7 mouse cellular contexts compared by ENCODE assay signal in the genomic region with DNA sequence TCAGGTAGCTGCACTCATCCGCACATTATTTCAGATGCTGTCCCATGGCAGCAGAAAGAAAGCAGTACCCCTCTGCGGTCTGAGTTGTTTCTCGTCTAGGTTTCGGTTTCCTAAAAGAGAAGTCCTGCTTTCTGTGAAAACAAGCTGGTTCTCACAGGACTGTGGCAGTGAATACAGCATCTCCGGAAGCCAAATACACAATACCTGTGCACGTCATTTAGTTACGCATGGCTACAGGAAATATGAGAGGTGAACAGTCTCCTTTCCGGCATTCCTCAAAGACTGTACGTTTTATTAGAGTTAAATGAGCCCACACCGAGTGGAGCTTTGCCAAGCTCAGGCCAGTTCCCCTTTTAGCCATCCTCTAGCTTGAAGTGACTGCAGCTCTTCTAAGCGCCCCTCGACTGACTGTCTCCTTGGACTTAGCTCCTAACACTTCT. TPM values are rescaled to one million over a fixed set of nuclear protein-coding genes. Genes with fewer than 3 reads are reported as not detected.
DNase-seq lines count a peak whose midpoint lies in the region; ATAC-seq and TF ChIP-seq lines count a peak whose summit lies in the region.

No protein-coding gene starts in this region.

- DNase-seq in CD4-positive helper T cell, adult 2 months (ENCODE audit: low read depth, low spot score), result peak; percentile 87
- peak; percentile 74 for DNase-seq in CH12.LX (ENCODE audit: extremely low read depth)
- DNase-seq in limb, embryonic 11.5 days (ENCODE audit: low spot score), result peak; percentile 30
- no peak for DNase-seq in c-Kit-positive CD71-positive TER-119-positive erythroid progenitor cells, embryonic 14.5 days (ENCODE audit: low spot score)
- no peak for DNase-seq in frontal cortex, postnatal 10 days (ENCODE audit: low spot score in 2 of 2)

- peak overlapping the region; percentile 86 for H3K27ac ChIP-seq in CH12.LX (ENCODE audit: insufficient read depth, low read depth)
- peak overlapping the region; percentile 26; the same call in 1 of the 2 replicates for H3K27ac ChIP-seq in heart, embryonic 15.5 days
- H3K27ac ChIP-seq in limb, embryonic 11.5 days (replicated peaks; ENCODE audit: low read depth, low read length), result peak overlapping the region; percentile 73

- H3K4me2 ChIP-seq in CH12.LX (ENCODE audit: insufficient read depth, low read depth, poor library complexity, severe bottlenecking) (peak overlapping the region; percentile 66), myocyte (ENCODE audit: low read depth) (peak overlapping the region; percentile 28)
- H3K4me2 ChIP-seq in heart, embryonic 15.5 days, result peak overlapping the region; percentile 45
- H3K4me2 ChIP-seq in limb, embryonic 11.5 days (ENCODE audit: low read depth, severe bottlenecking), result no peak overlapping the region; the same call in 1 of the 2 replicates

- no peak; the same call in 1 of the 2 replicates for TF ChIP-seq RAD21 in CH12.LX (IDR thresholded peaks at IDR 0.05; ENCODE audit: low read depth, low read length)

- H3K27me3 ChIP-seq in CH12.LX (replicated peaks) (no peaks in the 10 kb centered on the region), myocyte (ENCODE audit: control insufficient read depth, insufficient read depth, insufficient read length) (no peaks in the 10 kb centered on the region)
- H3K27me3 ChIP-seq in heart, embryonic 15.5 days, result no peaks in the 10 kb centered on the region
- H3K27me3 ChIP-seq in limb, embryonic 11.5 days (ENCODE audit: control insufficient read depth, insufficient read depth, low read length), result no peaks in the 10 kb centered on the region

- no peak for TF ChIP-seq CTCF in CH12.LX (conservative IDR thresholded peaks at IDR 0.05 in 1 of 2, IDR thresholded peaks at IDR 0.05 in 1 of 2; ENCODE audit: low read depth in 2 of 2, low read length in 2 of 2)

- dilution Hi-C loops in CH12.LX (cut with MboI; ENCODE audit: extremely low pct_ligation_motif_present, extremely low pct_unique_long_range_greater_than_20kb, low sequenced_read_pairs), result no loop called here

- peaks cover 2% of the 10 kb centered on the region in 2 experiments for H3K36me3 ChIP-seq in CH12.LX (replicated peaks in 1 of 2; ENCODE audit: control insufficient read depth in 1 of 2, insufficient read depth in 1 of 2, low read length in 1 of 2)
- H3K36me3 ChIP-seq in heart, embryonic 15.5 days, result no peaks in the 10 kb centered on the region
- H3K36me3 ChIP-seq in limb, embryonic 11.5 days (ENCODE audit: control insufficient read depth, insufficient read depth, low read length), result no peaks in the 10 kb centered on the region
- H3K36me3 ChIP-seq in myocyte (ENCODE audit: control insufficient read depth, insufficient read depth), result no peaks in the 10 kb centered on the region

- peaks cover 16% of the 10 kb centered on the region for H3K9me3 ChIP-seq in CH12.LX (replicated peaks; ENCODE audit: low read length)
- H3K9me3 ChIP-seq in heart, embryonic 15.5 days (replicated peaks), result no peaks in the 10 kb centered on the region
- H3K9me3 ChIP-seq in limb, embryonic 11.5 days (ENCODE audit: control insufficient read depth, low read length), result no peaks in the 10 kb centered on the region

- in situ Hi-C loops in CH12.LX (cut with MboI; ENCODE audit: low pct_ligation_motif_present, low pct_unique_long_range_greater_than_20kb, low sequenced_read_pairs), result no loop called here

- H3K79me2 ChIP-seq in CH12.LX (replicated peaks; ENCODE audit: control insufficient read depth, extremely low read depth, insufficient read depth, poor library complexity, severe bottlenecking) (no peaks in the 10 kb centered on the region), myocyte (ENCODE audit: control insufficient read depth, insufficient read depth) (no peaks in the 10 kb centered on the region)

- ATAC-seq in heart, embryonic 15.5 days (replicated peaks; ENCODE audit: insufficient number of reproducible peaks, insufficient read depth, low FRiP score, low read depth), result no peak
- no peak for ATAC-seq in limb, embryonic 11.5 days (ENCODE audit: insufficient number of reproducible peaks, low FRiP score, low TSS enrichment, low read depth)

- H3ac ChIP-seq in myocyte (ENCODE audit: control insufficient read depth, insufficient read length), result no peak overlapping the region

- H3K4me3 ChIP-seq in CH12.LX (replicated peaks in 1 of 3; ENCODE audit: low read depth in 2 of 3, low read length in 2 of 3, poor library complexity in 1 of 3), result peak overlapping the region; percentile 35 to 57 (median 53)
- H3K4me3 ChIP-seq in heart, embryonic 15.5 days, result peak overlapping the region; percentile 5; the same call in 1 of the 2 replicates
- no peak overlapping the region for H3K4me3 ChIP-seq in limb, embryonic 11.5 days (ENCODE audit: low read depth, low read length)
- no peak overlapping the region for H3K4me3 ChIP-seq in myocyte

- peak; percentile 79 for TF ChIP-seq EP300 in CH12.LX (IDR thresholded peaks at IDR 0.05; ENCODE audit: low read length)

- peaks cover 0 to 29% of the 10 kb centered on the region in 2 experiments; a peak in 3 of 4 replicates for H3K4me1 ChIP-seq in CH12.LX (ENCODE audit: control insufficient read depth in 1 of 2, insufficient read depth in 2 of 2)
- H3K4me1 ChIP-seq in heart, embryonic 15.5 days (replicated peaks), result peaks cover 10% of the 10 kb centered on the region
- peaks cover 8% of the 10 kb centered on the region for H3K4me1 ChIP-seq in limb, embryonic 11.5 days (ENCODE audit: control insufficient read depth, insufficient read depth, low read length)

- peak overlapping the region; percentile 70 for H3K9ac ChIP-seq in CH12.LX (ENCODE audit: insufficient read depth, low read depth)
- 0 out of 2 replicates have a peak overlapping the region, but pooled peaks have one; percentile 2 for H3K9ac ChIP-seq in heart, embryonic 15.5 days
- H3K9ac ChIP-seq in limb, embryonic 11.5 days (ENCODE audit: low read length), result peak overlapping the region; percentile 19; the same call in 1 of the 2 replicates

- 50% methylated on average over 12 of the region's 12 CpGs for WGBS in heart, embryonic 15.5 days
- WGBS in limb, embryonic 11.5 days, result 47% methylated on average over 12 of the region's 12 CpGs

- no peak for TF ChIP-seq POLR2A in CH12.LX (IDR thresholded peaks at IDR 0.05; ENCODE audit: low read depth, low read length)
- TF ChIP-seq POLR2A in myocyte (IDR thresholded peaks at IDR 0.05; ENCODE audit: insufficient read length, low read depth), result no peak

TF ChIP-seq in CH12.LX, 34 proteins besides CTCF, POLR2A, EP300 and RAD21 (continues in another document):
- TF ChIP-seq SMC3 (IDR thresholded peaks at IDR 0.05; ENCODE audit: low read depth, low read length) (no peak), MEF2A (IDR thresholded peaks at IDR 0.05; ENCODE audit: borderline replicate concordance, low read depth, low read length) (peak; percentile 96), MAFK (IDR thresholded peaks at IDR 0.05; ENCODE audit: insufficient replicate concordance, low read length) (0 out of 2 replicates have a peak, but pooled peaks have one; percentile 22), MAZ (IDR thresholded peaks at IDR 0.05; ENCODE audit: low read depth, low read length) (no peak), ZNF384 (IDR thresholded peaks at IDR 0.05; ENCODE audit: low read depth, low read length) (no peak), BHLHE40 (IDR thresholded peaks at IDR 0.05; ENCODE audit: low read depth, low read length) (peak; percentile 81), CHD1 (IDR thresholded peaks at IDR 0.05; ENCODE audit: low read depth, low read length) (no peak; the same call in 1 of the 2 replicates), CHD2 (IDR thresholded peaks at IDR 0.05; ENCODE audit: low read length) (no peak; the same call in none of the 2 replicates), NRF1 (IDR thresholded peaks at IDR 0.05; ENCODE audit: low read depth, low read length) (no peak), ELF1 (IDR thresholded peaks at IDR 0.05; ENCODE audit: low read depth, low read length) (peak; percentile 13; the same call in 1 of the 2 replicates)

TF ChIP-seq in myocyte, 11 proteins besides CTCF, POLR2A, EP300 and RAD21:
- TF ChIP-seq POLR2AphosphoS2 (IDR thresholded peaks at IDR 0.05; ENCODE audit: insufficient read length, low read depth), result no peak
- no peak for TF ChIP-seq E2F4 (IDR thresholded peaks at IDR 0.05; ENCODE audit: insufficient read depth)
- TF ChIP-seq SRF (IDR thresholded peaks at IDR 0.05; ENCODE audit: control insufficient read depth, insufficient read length, low read depth), result no peak
- no peak for TF ChIP-seq USF1 (IDR thresholded peaks at IDR 0.05; ENCODE audit: low read depth)
- no peak for TF ChIP-seq MYOG (IDR thresholded peaks at IDR 0.05; ENCODE audit: control insufficient read depth in 1 of 3, insufficient read depth in 1 of 3, insufficient read length in 2 of 3, low read depth in 2 of 3)
- TF ChIP-seq TCF12 (IDR thresholded peaks at IDR 0.05; ENCODE audit: insufficient read depth, poor library complexity, severe bottlenecking), result no peak
- no peak for TF ChIP-seq REST (IDR thresholded peaks at IDR 0.05; ENCODE audit: insufficient read depth, insufficient read length)
- TF ChIP-seq TCF3 (IDR thresholded peaks at IDR 0.05; ENCODE audit: insufficient read length, low read depth), result no peak
- no peak for TF ChIP-seq CEBPB (IDR thresholded peaks at IDR 0.05; ENCODE audit: insufficient read depth, poor library complexity, severe bottlenecking)
- TF ChIP-seq MYOD1 (IDR thresholded peaks at IDR 0.05; ENCODE audit: control insufficient read depth in 1 of 3, insufficient read length in 2 of 3, low read depth in 2 of 3), result no peak
- TF ChIP-seq MAX (IDR thresholded peaks at IDR 0.05; ENCODE audit: low read depth), result no peak

RNA-seq across cellular contexts. Expression of gene Smchd1, which starts 10.7 kb away (rescaled TPM):
- 44.4 and 50.9 TPM in 2 replicates for total RNA-seq in CH12.LX (2012; rRNA removed)
- total RNA-seq in CH12.LX (2014; rRNA removed), result 73.9 and 87.8 TPM in 2 replicates
- 53.3 and 59.4 TPM in 2 replicates for polyA plus RNA-seq in CH12.LX (2012; ENCODE audit: insufficient read length, low read depth)
- 33.2 and 33.3 TPM in 2 replicates for polyA plus RNA-seq in heart, embryonic 15.5 days (2015; fragmentation: Nextera tagmentation; extraction: Ambion mirVana)
- 96.3 and 104 TPM in 2 replicates for polyA plus RNA-seq in limb, embryonic 11.5 days (2014; fragmentation: Nextera tagmentation; extraction: Ambion mirVana)
- polyA plus RNA-seq in myocyte (2012; fragmentation: generic; extraction: Trizol), result 7.8 TPM

RNA-seq across cellular contexts. Expression of gene Gm4707, which starts 26.1 kb away (rescaled TPM):
- total RNA-seq in CH12.LX (2012; rRNA removed), result 1.1 and 1.5 TPM in 2 replicates
- 0.16 and 1.5 TPM in 2 replicates for total RNA-seq in CH12.LX (2014; rRNA removed)
- 0.33 and 1.1 TPM in 2 replicates for polyA plus RNA-seq in CH12.LX (2012; ENCODE audit: insufficient read length, low read depth)
- polyA plus RNA-seq in heart, embryonic 15.5 days (2015; fragmentation: Nextera tagmentation; extraction: Ambion mirVana), result 2.1 and 2.7 TPM in 2 replicates
- polyA plus RNA-seq in limb, embryonic 11.5 days (2014; fragmentation: Nextera tagmentation; extraction: Ambion mirVana), result 3.3 and 4.7 TPM in 2 replicates
- 0.10 TPM for polyA plus RNA-seq in myocyte (2012; fragmentation: generic; extraction: Trizol)

RNA-seq across cellular contexts. Expression of gene Ndc80, which starts 40.8 kb away (rescaled TPM):
- total RNA-seq in CH12.LX (2012; rRNA removed), result 24.4 and 26.7 TPM in 2 replicates
- total RNA-seq in CH12.LX (2014; rRNA removed), result 44.5 and 55.6 TPM in 2 replicates
- polyA plus RNA-seq in CH12.LX (2012; ENCODE audit: insufficient read length, low read depth), result 41.8 and 49.6 TPM in 2 replicates
- 31.8 and 32.3 TPM in 2 replicates for polyA plus RNA-seq in heart, embryonic 15.5 days (2015; fragmentation: Nextera tagmentation; extraction: Ambion mirVana)
- 66.3 and 70.6 TPM in 2 replicates for polyA plus RNA-seq in limb, embryonic 11.5 days (2014; fragmentation: Nextera tagmentation; extraction: Ambion mirVana)
- polyA plus RNA-seq in myocyte (2012; fragmentation: generic; extraction: Trizol), result 8.9 TPM

Comparison
In these comparisons a context has a peak if more than half of its experiments do, and no peak if none do; other contexts are left out.
1. DNase-seq: peak in CD4-positive helper T cell, adult 2 months (single experiment), CH12.LX (single experiment) and limb, embryonic 11.5 days (single experiment); none in c-Kit-positive CD71-positive TER-119-positive erythroid progenitor cells, embryonic 14.5 days (single experiment) and frontal cortex, postnatal 10 days (0 of 2).
2. H3K27ac ChIP-seq: peak in every context shown above with its lines; median percentile 86 in CH12.LX; 73 in limb, embryonic 11.5 days; 26 in heart, embryonic 15.5 days.
3. H3K4me3 ChIP-seq: peak in CH12.LX (3 of 3) and heart, embryonic 15.5 days (single experiment); none in limb, embryonic 11.5 days (single experiment) and myocyte (single experiment).
4. H3K9ac ChIP-seq: peak in every context shown above with its lines; median percentile 70 in CH12.LX; 19 in limb, embryonic 11.5 days; 2 in heart, embryonic 15.5 days.